Mouse (Mus musculus): ENCODE results near the gene Enho.

- TF ChIP-seq EP300 (IDR thresholded peaks at IDR 0.05; ENCODE audit: low read depth) (no peak), CTCF (IDR thresholded peaks at IDR 0.05; ENCODE audit: low read depth) (no peak)
These were observed 7.1 kb downstream of the Enho start for GRCm38 (mm10) chr4:41633001-41633400.

Measured in liver, postnatal 0 days (tissue).